Mouse (Mus musculus) hindbrain, embryonic 11.5 days (tissue): Measurements from ENCODE around the gene Ankrd11. TPM values are rescaled to one million over a fixed set of nuclear protein-coding genes. Genes with fewer than 3 reads are reported as not detected.
"Not testable (repeated sequence)": the region's sequence is repeated elsewhere in the genome, so short reads cannot be mapped to it uniquely, and the experiment has no call there.

ENCODE experiments used
- ATAC-seq: fragments of 200-750 bp; cut with Nextera tagmentation; 2 replicates; pipeline ENCODE4 v1.8.0; 2017; ENCODE audit warnings: mild to moderate bottlenecking, moderate TSS enrichment, moderate library complexity; ENCODE audit not compliant: low FRiP score
- DNase-seq: peaks from one replicate; pipeline ENCODE4 v3.0.0-alpha.2; 2015; ENCODE audit warnings: low spot score
- H3K27ac ChIP-seq: fragments of 300-500 bp; sonication (generic); 2 replicates; pipeline ENCODE4 v1.5.1; 2014; ENCODE audit warnings: mild to moderate bottlenecking, low read depth, low read length
- H3K27me3 ChIP-seq: fragments of 300-500 bp; sonication (generic); 2 replicates; pipeline ENCODE4 v1.6.1; 2014; ENCODE audit warnings: mild to moderate bottlenecking, low read length, moderate library complexity, mixed read lengths; ENCODE audit not compliant: control insufficient read depth, insufficient read depth
- H3K36me3 ChIP-seq: fragments of 300-500 bp; sonication (generic); 2 replicates; pipeline ENCODE4 v1.6.1; 2014; ENCODE audit warnings: mild to moderate bottlenecking, low read length, moderate library complexity, mixed read lengths; ENCODE audit not compliant: control insufficient read depth, insufficient read depth
- H3K4me1 ChIP-seq: fragments of 300-500 bp; sonication (generic); replicated peaks from 2 replicates; pipeline ENCODE4 v1.6.1; 2014; ENCODE audit warnings: low read length, mixed read lengths; ENCODE audit not compliant: control insufficient read depth, insufficient read depth
- H3K4me2 ChIP-seq: fragments of 300-500 bp; sonication (generic); replicated peaks from 2 replicates; pipeline ENCODE4 v1.6.1; 2014; ENCODE audit warnings: mild to moderate bottlenecking, low read depth, low read length
- H3K4me3 ChIP-seq: fragments of 300-500 bp; sonication (generic); 2 replicates; pipeline ENCODE4 v1.5.1; 2014; ENCODE audit warnings: low read depth, low read length
- H3K9ac ChIP-seq: fragments of 300-500 bp; sonication (generic); 2 replicates; pipeline ENCODE4 v1.6.1; 2014; ENCODE audit warnings: low read depth, low read length
- H3K9me3 ChIP-seq: fragments of 300-500 bp; sonication (generic); 2 replicates; pipeline ENCODE4 v1.6.1; 2016; ENCODE audit warnings: low read length; ENCODE audit not compliant: control insufficient read depth
- WGBS: fragments of 180-500 bp; shearing (Covaris S2); extraction: QIAGEN DNeasy Blood & Tissue Kit; methylation state at CpG from one replicate; pipeline ENCODE4 v1.1.7; 2014; 5-methylcytosine and 5-hydroxymethylcytosine counted together
- polyA plus RNA-seq: library from polyadenylated mRNA; unstranded; fragments of >200 nt; fragmentation: Nextera tagmentation; extraction: Ambion mirVana; gene quantifications from 2 replicates; pipeline ENCODE4 v1.2.1, GENCODE M21; 2014

Ankrd11 gene
- polyA plus RNA-seq, 1 experiment from 2014 or later, result 52.7 TPM

- Histone ChIP-seq H3K27ac (no peak overlapping the region), H3K4me2 (no peak overlapping the region), H3K36me3 (no peaks in the 10 kb centered on the region), H3K27me3 (no peaks in the 10 kb centered on the region), H3K4me1 (peaks cover 1% of the 10 kb centered on the region; the same call in 1 of the 2 replicates), H3K4me3 (no peak overlapping the region), H3K9me3 (no peaks in the 10 kb centered on the region), H3K9ac (no peak overlapping the region)
- no peak for DNase-seq
- ATAC-seq, result no peak
- 87% methylated on average over 6 of the region's 6 CpGs for WGBS
Observed at GRCm38 (mm10) chr8:123034171-123034570, 7.9 kb downstream of the Ankrd11 start.

GRCm38 (mm10) chr8:123033431-123033830, 8.6 kb downstream of the Ankrd11 start:
- no peak overlapping the region for H3K4me2 ChIP-seq
- H3K9me3 ChIP-seq, result no peaks in the 10 kb centered on the region
- H3K4me1 ChIP-seq, result no peaks in the 10 kb centered on the region
- H3K4me3 ChIP-seq, result no peak overlapping the region
- H3K27me3 ChIP-seq, result no peaks in the 10 kb centered on the region
- H3K9ac ChIP-seq, result no peak overlapping the region
- H3K27ac ChIP-seq, result no peak overlapping the region
- no peak for DNase-seq
- ATAC-seq, result no peak
- no peaks in the 10 kb centered on the region for H3K36me3 ChIP-seq

- Histone ChIP-seq H3K9ac (no peak overlapping the region), H3K9me3 (no peaks in the 10 kb centered on the region), H3K4me3 (no peak overlapping the region), H3K36me3 (no peaks in the 10 kb centered on the region), H3K4me2 (no peak overlapping the region), H3K27me3 (no peaks in the 10 kb centered on the region), H3K27ac (no peak overlapping the region), H3K4me1 (no peaks in the 10 kb centered on the region)
- ATAC-seq (no peak), DNase-seq (no peak)
Observed at GRCm38 (mm10) chr8:123032730-123033129, 9.3 kb downstream of the Ankrd11 start.

GRCm38 (mm10) chr8:123031321-123031978, 10.6 kb downstream of the Ankrd11 start:
- Histone ChIP-seq H3K9me3 (no peaks in the 10 kb centered on the region), H3K4me2 (no peak overlapping the region), H3K9ac (no peak overlapping the region), H3K4me3 (no peak overlapping the region), H3K27ac (no peak overlapping the region), H3K27me3 (no peaks in the 10 kb centered on the region), H3K4me1 (no peaks in the 10 kb centered on the region), H3K36me3 (no peaks in the 10 kb centered on the region)
- no peak for ATAC-seq
- DNase-seq, result no peak
- WGBS, result 84% methylated on average over 7 of the region's 7 CpGs

- WGBS, result 95% methylated on average over 5 of the region's 5 CpGs
- H3K36me3 ChIP-seq, H3K9ac ChIP-seq, H3K27ac ChIP-seq, DNase-seq, H3K4me3 ChIP-seq, H3K4me2 ChIP-seq, H3K9me3 ChIP-seq, H3K4me1 ChIP-seq, ATAC-seq, H3K27me3 ChIP-seq: not testable (repeated sequence)
Observed at GRCm38 (mm10) chr8:123030091-123030490, 12.0 kb downstream of the Ankrd11 start.

GRCm38 (mm10) chr8:123027786-123028185, 14.3 kb downstream of the Ankrd11 start:
- DNase-seq (no peak), ATAC-seq (no peak)
- 94% methylated on average over 8 of the region's 8 CpGs for WGBS
- H3K9ac ChIP-seq, result no peak overlapping the region
- H3K4me3 ChIP-seq, result no peak overlapping the region
- H3K27me3 ChIP-seq, result no peaks in the 10 kb centered on the region
- no peaks in the 10 kb centered on the region for H3K9me3 ChIP-seq
- no peaks in the 10 kb centered on the region for H3K4me1 ChIP-seq
- no peaks in the 10 kb centered on the region for H3K36me3 ChIP-seq
- H3K27ac ChIP-seq, result no peak overlapping the region
- no peak overlapping the region for H3K4me2 ChIP-seq

GRCm38 (mm10) chr8:123025951-123026351, 16.1 kb downstream of the Ankrd11 start:
- no peaks in the 10 kb centered on the region for H3K4me1 ChIP-seq
- H3K4me3 ChIP-seq, result no peak overlapping the region
- no peak for ATAC-seq
- no peaks in the 10 kb centered on the region for H3K9me3 ChIP-seq
- no peaks in the 10 kb centered on the region for H3K27me3 ChIP-seq
- no peak overlapping the region for H3K4me2 ChIP-seq
- H3K36me3 ChIP-seq, result no peaks in the 10 kb centered on the region
- H3K27ac ChIP-seq, result no peak overlapping the region
- DNase-seq, result no peak
- WGBS, result 88% methylated on average over 3 of the region's 3 CpGs
- H3K9ac ChIP-seq, result no peak overlapping the region

- H3K27ac ChIP-seq, result no peak overlapping the region
Observed at GRCm38 (mm10) chr8:123024226-123024625, 17.9 kb downstream of the Ankrd11 start.

GRCm38 (mm10) chr8:123022727-123023126, 19.4 kb downstream of the Ankrd11 start:
- Histone ChIP-seq H3K9me3 (no peaks in the 10 kb centered on the region), H3K9ac (no peak overlapping the region), H3K4me3 (no peak overlapping the region), H3K4me1 (no peaks in the 10 kb centered on the region), H3K27ac (no peak overlapping the region), H3K36me3 (no peaks in the 10 kb centered on the region), H3K27me3 (no peaks in the 10 kb centered on the region), H3K4me2 (no peak overlapping the region)
- no peak for DNase-seq
- ATAC-seq, result no peak
- WGBS, result 85% methylated on average over 3 of the region's 3 CpGs

More at GRCm38 (mm10) chr8:123024226-123024625, 17.9 kb downstream of the Ankrd11 start:
- Histone ChIP-seq H3K36me3 (no peaks in the 10 kb centered on the region), H3K4me2 (no peak overlapping the region), H3K27me3 (no peaks in the 10 kb centered on the region), H3K4me3 (no peak overlapping the region), H3K9me3 (no peaks in the 10 kb centered on the region), H3K9ac (no peak overlapping the region), H3K4me1 (no peaks in the 10 kb centered on the region)
- no peak for ATAC-seq
- no peak for DNase-seq
- WGBS, result 97% methylated on average over 2 of the region's 2 CpGs
